Mouse (Mus musculus): ENCODE data around the gene Wfdc6a.

Gene Wfdc6a

GRCm38 (mm10) chr2:164549963-164550894, 35.0 kb downstream of the Wfdc6a start:
- DNase-seq: peak in 1 of 2 experiments; percentile 26

- no peak for DNase-seq
These were observed 35.9 kb downstream of the Wfdc6a start for GRCm38 (mm10) chr2:164549338-164549737.

GRCm38 (mm10) chr2:164544454-164545097, 40.7 kb downstream of the Wfdc6a start:
- DNase-seq: no peak

GRCm38 (mm10) chr2:164543745-164544144, 41.5 kb downstream of the Wfdc6a start:
- DNase-seq: peak in 1 of 2 experiments; percentile 37

- no peak for DNase-seq
These were observed 42.6 kb downstream of the Wfdc6a start for GRCm38 (mm10) chr2:164542598-164542997.

- no peak for DNase-seq
These were observed 43.1 kb downstream of the Wfdc6a start for GRCm38 (mm10) chr2:164542132-164542531.

- no peak for DNase-seq
These were observed 44.4 kb downstream of the Wfdc6a start for GRCm38 (mm10) chr2:164540652-164541427.

- no peak for DNase-seq
These were observed 48.2 kb downstream of the Wfdc6a start for GRCm38 (mm10) chr2:164537003-164537402.

- DNase-seq: no peak
These were observed 50.9 kb downstream of the Wfdc6a start for GRCm38 (mm10) chr2:164534315-164534714.

- peak; percentile 88 to 90 for DNase-seq
These were observed 54.1 kb downstream of the Wfdc6a start for GRCm38 (mm10) chr2:164531169-164531568.

Data from kidney, postnatal 4 days (tissue).